Mouse (Mus musculus): ENCODE measurements around the gene Flcn. TPM values are rescaled to one million over a fixed set of nuclear protein-coding genes. Genes with fewer than 3 reads are reported as not detected.
"Not testable (repeated sequence)": the region's sequence is repeated elsewhere in the genome, so short reads cannot be mapped to it uniquely, and the experiment has no call there.

Flcn gene
- total RNA-seq (2021), result 10 to 100 TPM; 37.0 to 38.7 TPM
- long read RNA-seq, experiment 1, transcript Flcn-203 (13 exons, 3,437 nt), result major isoform, 36 of 46 reads
- long read RNA-seq, experiment 1, partial matches to known transcripts, result 1 of 46 reads
- long read RNA-seq, experiment 1, other reads (novel, unspliced or antisense), result 9 of 46 reads
- long read RNA-seq, experiment 2, transcript Flcn-203 (13 exons, 3,437 nt), result major isoform, 36 of 60 reads
- long read RNA-seq, experiment 2, partial matches to known transcripts, result 8 of 60 reads
- long read RNA-seq, experiment 2, other reads (novel, unspliced or antisense), result 16 of 60 reads

- intact Hi-C loops (cut with DNase I), result no loop called here
- peak; percentile 78 to 85 for DNase-seq (ENCODE audit: low spot score in 2 of 2)
Observed at GRCm38 (mm10) chr11:59809670-59810474, at the start of gene Flcn. Flcn (minus strand) TSS chr11:59810016.

- DNase-seq (ENCODE audit: low spot score in 2 of 2), result no peak
- intact Hi-C loops (cut with DNase I), result no loop called here
Observed at GRCm38 (mm10) chr11:59852865-59853264, 43.0 kb upstream of the Flcn start.

GRCm38 (mm10) chr11:59847891-59848884, 38.4 kb upstream of the Flcn start:
- DNase-seq (ENCODE audit: low spot score in 2 of 2), result peak; percentile 50 to 75
- intact Hi-C loops (cut with DNase I), result no loop called here

- intact Hi-C loops (cut with DNase I), result no loop called here
- peak; percentile 22 to 54 for DNase-seq (ENCODE audit: low spot score in 2 of 2)
Observed at GRCm38 (mm10) chr11:59847131-59847530, 37.3 kb upstream of the Flcn start.

- intact Hi-C loops (cut with DNase I), result no loop called here
- no peak for DNase-seq (ENCODE audit: low spot score in 2 of 2)
Observed at GRCm38 (mm10) chr11:59846311-59846710, 36.5 kb upstream of the Flcn start.

GRCm38 (mm10) chr11:59839459-59840126, 29.8 kb upstream of the Flcn start, which contains the start of gene Cops3:
Cops3 (minus strand) TSS chr11:59839838.
- intact Hi-C loops (cut with DNase I), result no loop called here
- peak; percentile 96 to 98 for DNase-seq (ENCODE audit: low spot score in 2 of 2)

GRCm38 (mm10) chr11:59839008-59839458, 29.2 kb upstream of the Flcn start, which contains the start of gene Nt5m:
Nt5m (plus strand) TSS chr11:59839447.
- DNase-seq (ENCODE audit: low spot score in 2 of 2), result peak; percentile 94 to 95
- intact Hi-C loops (cut with DNase I), result no loop called here

- DNase-seq (ENCODE audit: low spot score in 2 of 2), result no peak
- intact Hi-C loops (cut with DNase I), result no loop called here
Observed at GRCm38 (mm10) chr11:59838426-59838825, 28.6 kb upstream of the Flcn start.

- intact Hi-C loops (cut with DNase I), result not testable (repeated sequence)
Observed at GRCm38 (mm10) chr11:59837789-59838188, 28.0 kb upstream of the Flcn start.

GRCm38 (mm10) chr11:59821625-59822024, 11.8 kb upstream of the Flcn start:
- DNase-seq (ENCODE audit: low spot score in 2 of 2), result no peak
- intact Hi-C loops (cut with DNase I), result no loop called here

More at GRCm38 (mm10) chr11:59837789-59838188, 28.0 kb upstream of the Flcn start:
- not testable (repeated sequence) for DNase-seq (ENCODE audit: low spot score in 2 of 2)

- DNase-seq (ENCODE audit: low spot score in 2 of 2), result no peak
- intact Hi-C loops (cut with DNase I), result no loop called here
Observed at GRCm38 (mm10) chr11:59817916-59818315, 8.1 kb upstream of the Flcn start.

- DNase-seq (ENCODE audit: low spot score in 2 of 2), result no peak
- intact Hi-C loops (cut with DNase I), result no loop called here
Observed at GRCm38 (mm10) chr11:59815482-59816065, 5.8 kb upstream of the Flcn start.

- intact Hi-C loops (cut with DNase I), result no loop called here
- DNase-seq (ENCODE audit: low spot score in 2 of 2), result no peak
Observed at GRCm38 (mm10) chr11:59814936-59815335, 5.1 kb upstream of the Flcn start.

GRCm38 (mm10) chr11:59814311-59814710, 4.5 kb upstream of the Flcn start:
- intact Hi-C loops (cut with DNase I), result no loop called here
- no peak for DNase-seq (ENCODE audit: low spot score in 2 of 2)

- intact Hi-C loops (cut with DNase I), result no loop called here
- DNase-seq (ENCODE audit: low spot score in 2 of 2), result no peak
Observed at GRCm38 (mm10) chr11:59813276-59813675, 3.5 kb upstream of the Flcn start.

- no peak for DNase-seq (ENCODE audit: low spot score in 2 of 2)
- intact Hi-C loops (cut with DNase I), result no loop called here
Observed at GRCm38 (mm10) chr11:59811211-59811610, 1.4 kb upstream of the Flcn start.

- intact Hi-C loops (cut with DNase I), result no loop called here
- no peak for DNase-seq (ENCODE audit: low spot score in 2 of 2)
Observed at GRCm38 (mm10) chr11:59810480-59811158, 803 bp upstream of the Flcn start.

All from left cerebral cortex, postnatal 14 days (tissue).